Mouse (Mus musculus) gastrocnemius, postnatal 14 days (tissue): ENCODE data around the gene Gys1. TPM values are rescaled to one million over a fixed set of nuclear protein-coding genes. Genes with fewer than 3 reads are reported as not detected.

Experiments used
- DNase-seq: peaks from one replicate; pipeline ENCODE4 v3.0.0; 2021; ENCODE audit warnings: mixed read lengths
- intact Hi-C: fragments of 180-260 bp; cut with DNase I; formaldehyde crosslinking; loops from one replicate; pipeline ENCODE4 v1.15.1; 2025; ENCODE audit warnings: low total_unique reads
- total RNA-seq, 2 experiments: library from RNA; stranded (reverse); gene quantifications; 2 replicates each; pipeline ENCODE4 v1.2.3; 2021

The Gys1 gene
- total RNA-seq, 2 experiments from 2014 or later, result 167 to 213 TPM

DNA sequence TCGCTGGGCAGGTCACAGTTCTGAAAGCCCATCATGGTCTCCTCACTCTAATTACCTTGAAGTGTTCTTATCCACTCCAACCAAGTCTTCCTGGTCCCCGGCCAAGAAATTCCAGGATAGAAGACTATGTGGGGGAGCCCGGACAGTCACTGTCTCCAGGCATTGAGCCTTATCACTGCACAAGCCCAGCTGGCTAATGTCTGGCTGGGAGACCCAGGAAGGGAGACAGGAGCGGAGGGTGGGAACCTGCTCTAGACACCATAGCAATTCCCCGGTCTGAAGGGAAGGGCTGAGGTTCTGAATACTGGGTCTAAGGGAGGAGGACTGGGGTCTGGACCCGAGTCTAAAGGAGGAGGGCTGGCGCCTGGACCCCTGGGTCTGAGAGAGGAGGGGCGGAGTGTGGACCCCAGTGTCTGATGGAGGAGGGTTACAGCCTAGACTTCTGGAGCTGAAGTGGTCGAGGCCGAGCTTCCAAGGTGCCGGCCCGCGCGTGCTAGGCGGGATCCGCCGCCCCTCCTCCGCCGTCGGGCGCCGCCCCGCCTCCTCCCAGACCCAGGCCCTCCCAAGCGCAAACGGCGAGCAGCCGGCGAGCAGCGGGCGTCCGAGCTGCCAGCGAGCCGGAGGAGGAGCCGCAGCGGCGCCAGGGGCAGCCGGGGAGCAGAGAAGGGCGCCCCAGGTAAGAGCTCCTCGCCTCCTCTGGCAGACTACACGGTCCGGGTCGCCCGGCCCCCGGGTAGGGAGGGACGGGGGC, 21.4 kb upstream of the Gys1 start, which contains the start of gene Ntf5:
TSS of gene Ntf5 (plus strand) at position 583 of the 751 bp plus-strand sequence.
- DNase-seq, result no peak
- intact Hi-C loops, result no loop called here

DNA sequence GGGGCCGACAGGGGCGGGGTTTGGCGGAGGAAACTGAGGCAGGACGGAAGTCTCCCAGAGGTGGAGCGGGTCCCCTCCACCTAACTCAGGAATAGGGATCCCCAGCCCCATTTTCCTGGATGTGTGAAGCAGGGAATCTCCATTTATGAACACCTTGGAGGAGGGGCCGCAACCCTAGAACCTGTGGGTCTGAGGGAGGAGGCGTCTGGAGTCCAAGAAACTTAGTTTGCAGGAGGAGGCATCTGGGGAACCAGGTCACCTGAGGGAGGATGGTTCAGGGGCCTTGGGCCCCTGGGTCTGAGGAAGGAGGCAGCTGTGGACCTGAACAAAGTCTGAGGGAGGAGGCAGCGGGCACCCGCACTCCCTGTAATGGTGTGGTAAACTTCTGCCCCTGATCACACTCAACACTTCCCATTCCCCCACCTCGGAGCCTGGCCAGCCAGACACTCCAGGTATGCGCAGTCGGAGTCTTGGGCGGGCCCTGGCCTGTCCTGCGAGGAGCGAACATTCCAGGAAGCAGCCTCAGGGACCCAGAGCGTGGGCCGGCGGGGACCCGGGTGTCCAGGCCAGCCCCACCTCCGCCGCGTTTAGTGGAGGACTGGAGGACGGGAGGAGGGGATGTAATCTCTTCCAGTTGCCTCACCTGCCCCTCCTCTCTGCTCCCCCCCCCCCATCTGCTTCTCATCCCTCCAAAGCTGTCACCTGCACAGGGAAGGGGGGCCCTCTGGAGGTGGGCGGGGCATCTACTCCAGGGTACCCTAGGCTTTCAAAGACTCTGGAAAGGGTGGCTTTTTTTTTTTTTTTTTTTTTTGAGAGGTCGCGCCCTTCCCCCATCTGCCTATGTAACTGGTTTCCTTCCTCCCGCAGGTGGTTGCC, 20.5 kb upstream of the Gys1 start:
- no peak for DNase-seq
- intact Hi-C loops, result no loop called here

DNA sequence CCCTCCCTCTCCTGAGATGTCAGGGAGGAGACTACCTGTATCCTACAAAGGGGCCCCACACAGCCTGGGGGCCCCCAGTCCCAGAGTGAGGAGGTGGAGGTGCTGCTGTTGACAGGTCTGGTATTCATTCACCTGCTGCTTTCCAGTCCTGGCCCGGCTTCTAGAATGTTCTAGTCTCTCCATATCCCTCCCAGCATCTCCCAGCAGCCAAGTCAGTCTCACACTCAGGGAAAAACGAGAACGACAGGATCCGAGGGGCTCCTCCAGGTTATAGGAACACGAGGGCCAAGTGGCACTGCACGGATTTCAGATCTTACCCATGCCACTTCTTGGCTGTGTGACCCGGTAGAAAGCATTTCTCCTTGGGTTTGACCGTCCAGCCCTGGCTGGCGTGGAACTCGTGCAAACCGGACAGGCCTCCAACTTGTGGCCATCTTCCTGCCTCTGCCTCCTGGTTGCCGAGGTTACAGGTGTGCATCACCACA, 19.9 kb upstream of the Gys1 start:
- intact Hi-C loops, result no loop called here
- DNase-seq, result no peak

DNA sequence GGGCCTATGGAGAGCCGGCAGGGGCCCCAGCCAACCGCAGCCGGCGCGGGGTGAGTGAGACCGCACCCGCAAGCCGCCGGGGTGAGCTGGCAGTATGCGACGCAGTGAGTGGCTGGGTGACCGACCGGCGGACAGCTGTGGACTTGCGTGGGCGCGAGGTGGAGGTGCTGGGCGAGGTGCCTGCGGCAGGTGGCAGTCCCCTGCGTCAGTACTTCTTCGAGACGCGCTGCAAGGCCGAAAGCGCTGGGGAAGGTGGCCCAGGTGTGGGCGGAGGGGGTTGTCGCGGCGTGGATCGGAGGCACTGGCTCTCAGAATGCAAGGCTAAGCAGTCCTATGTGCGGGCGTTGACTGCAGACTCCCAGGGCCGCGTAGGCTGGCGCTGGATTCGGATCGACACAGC, 19.0 kb upstream of the Gys1 start:
- intact Hi-C loops, result no loop called here

DNA sequence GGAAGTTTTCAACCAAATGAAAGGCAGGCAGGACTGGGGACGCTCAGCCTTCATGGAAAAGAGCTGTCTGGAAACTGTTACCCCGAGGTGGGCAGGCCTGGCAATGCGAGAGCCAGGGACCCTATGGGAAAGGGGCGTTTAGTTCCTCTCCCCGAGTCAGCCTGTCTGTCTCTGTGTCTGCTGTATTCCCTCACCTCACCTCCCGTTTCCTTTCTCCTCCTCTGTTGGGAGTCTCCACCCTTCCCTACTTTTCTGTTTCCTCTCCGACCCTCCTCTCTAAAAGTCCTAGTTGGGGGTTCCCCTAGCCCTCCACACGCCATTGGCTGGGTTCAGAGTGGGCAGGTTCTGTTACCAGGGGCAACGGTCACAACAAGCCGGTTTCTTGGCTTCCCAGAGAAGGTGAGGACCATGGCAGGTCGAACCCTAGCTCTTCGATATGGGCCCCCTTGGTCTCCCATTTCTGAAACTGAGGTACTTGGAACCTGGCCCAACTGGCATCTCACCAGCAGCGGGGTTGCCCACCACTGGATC, 16.6 kb upstream of the Gys1 start:
- DNase-seq, result no peak
- intact Hi-C loops, result no loop called here

More for the DNA sequence above, 19.0 kb upstream of the Gys1 start:
- DNase-seq, result no peak

DNA sequence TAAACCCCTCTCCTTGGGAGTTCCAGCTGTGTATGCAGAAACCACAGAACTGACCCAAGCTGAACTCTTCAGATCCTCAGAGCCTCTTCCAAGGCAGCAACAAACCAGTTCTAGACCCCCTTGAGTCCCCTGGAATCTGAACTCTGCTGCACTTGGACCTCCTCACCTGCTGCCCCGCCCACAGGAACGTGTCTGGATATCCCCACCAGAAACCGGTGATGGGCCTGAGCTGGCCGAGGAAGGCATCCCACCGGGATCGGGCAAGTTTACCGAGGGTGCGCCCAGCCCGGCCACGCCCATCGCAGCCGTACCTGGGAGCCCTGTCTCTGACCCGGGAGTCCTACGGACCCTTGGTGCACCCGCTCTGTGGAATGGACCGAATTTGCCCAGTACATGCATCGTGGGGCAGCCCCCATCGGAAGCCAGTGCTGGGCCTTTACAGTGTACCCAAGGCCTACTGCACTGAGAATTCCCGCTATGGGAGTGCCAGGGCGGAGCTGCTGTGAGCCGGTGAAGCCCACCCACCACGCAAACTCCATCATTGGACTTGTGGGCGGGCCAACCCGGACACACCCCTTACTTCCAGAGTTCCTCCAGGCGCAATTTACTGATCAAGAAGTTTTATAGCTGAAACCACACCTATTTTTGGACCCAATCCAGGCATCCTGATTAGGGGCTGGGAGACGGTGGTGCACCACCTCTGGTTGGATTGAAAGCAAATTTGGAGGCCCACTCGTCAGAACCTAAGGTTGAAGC, 14.6 kb upstream of the Gys1 start:
- intact Hi-C loops, result no loop called here

DNA sequence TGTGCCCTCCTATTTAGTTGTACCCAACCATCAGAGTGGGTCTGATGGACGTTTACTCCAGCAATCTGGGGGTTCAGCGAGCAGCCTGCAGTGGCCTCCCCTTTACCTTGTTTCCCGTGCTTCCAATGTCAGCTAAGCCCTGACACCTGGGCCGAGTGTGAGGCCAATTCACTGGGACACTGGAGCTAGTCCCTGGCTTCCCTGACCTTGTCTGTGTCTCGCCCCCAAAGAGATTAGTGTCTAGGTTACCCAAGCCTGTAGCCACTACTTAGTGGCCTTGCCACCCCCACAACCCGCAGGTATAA, 14.1 kb upstream of the Gys1 start, which contains the start of gene Lhb:
TSS of gene Lhb (plus strand) at position 206 of the 305 bp plus-strand sequence.
- intact Hi-C loops, result no loop called here
- DNase-seq, result no peak

More for the DNA sequence above, 14.6 kb upstream of the Gys1 start:
- DNase-seq, result no peak

DNA sequence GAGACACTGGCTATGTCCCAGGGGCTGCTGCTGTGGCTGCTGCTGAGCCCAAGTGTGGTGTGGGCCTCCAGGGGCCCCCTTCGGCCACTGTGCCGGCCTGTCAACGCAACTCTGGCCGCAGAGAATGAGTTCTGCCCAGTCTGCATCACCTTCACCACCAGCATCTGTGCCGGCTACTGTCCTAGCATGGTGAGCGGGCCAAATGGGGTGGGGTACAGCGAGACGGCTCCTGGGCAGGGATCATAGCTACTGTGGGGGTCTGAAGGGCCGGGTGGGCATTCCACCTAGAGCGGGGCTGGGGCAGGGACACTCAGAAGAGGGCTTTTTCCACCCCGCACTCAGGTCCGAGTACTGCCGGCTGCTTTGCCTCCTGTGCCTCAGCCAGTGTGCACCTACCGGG, 13.4 kb upstream of the Gys1 start:
- intact Hi-C loops, result no loop called here
- no peak for DNase-seq

DNA sequence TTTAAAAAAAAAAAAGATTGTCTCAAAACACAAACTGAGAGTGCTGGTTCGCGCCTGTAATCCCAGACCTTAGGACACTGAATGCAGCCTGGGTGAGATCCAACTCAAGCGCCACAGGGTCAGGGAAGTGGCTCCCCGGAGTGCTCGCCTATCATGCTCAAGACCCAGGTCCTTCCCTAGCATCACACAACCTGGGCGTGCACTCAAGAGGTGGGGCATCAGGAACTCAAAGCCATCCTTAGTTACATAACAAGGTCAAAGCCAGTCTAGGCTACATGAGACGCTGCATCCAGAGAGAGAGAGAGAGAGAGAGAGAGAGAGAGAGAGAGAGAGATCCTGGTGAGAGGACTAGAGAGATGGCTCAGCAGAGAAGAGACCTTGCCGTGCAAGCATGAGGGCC, 8.1 kb upstream of the Gys1 start:
- DNase-seq, result no peak
- intact Hi-C loops, result no loop called here

DNA sequence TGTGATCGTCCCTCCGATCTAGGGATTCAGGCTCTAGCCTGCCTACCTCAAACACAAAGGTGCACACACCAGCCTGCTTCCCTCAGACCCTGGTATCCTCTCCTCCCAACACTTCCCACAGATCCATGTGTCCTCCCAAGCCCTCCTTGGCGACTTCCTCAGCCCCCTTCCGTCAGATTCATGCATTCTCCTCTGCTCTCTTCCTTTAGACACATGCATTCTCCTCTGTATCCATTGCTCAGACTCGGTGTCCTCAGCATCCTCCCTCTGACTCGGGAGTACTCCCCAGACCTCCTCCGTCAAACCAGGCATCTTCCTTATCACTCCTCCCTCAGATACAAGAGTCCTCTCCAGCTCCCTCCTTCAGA, 825 bp upstream of the Gys1 start:
- intact Hi-C loops, result no loop called here
- DNase-seq, result no peak

DNA sequence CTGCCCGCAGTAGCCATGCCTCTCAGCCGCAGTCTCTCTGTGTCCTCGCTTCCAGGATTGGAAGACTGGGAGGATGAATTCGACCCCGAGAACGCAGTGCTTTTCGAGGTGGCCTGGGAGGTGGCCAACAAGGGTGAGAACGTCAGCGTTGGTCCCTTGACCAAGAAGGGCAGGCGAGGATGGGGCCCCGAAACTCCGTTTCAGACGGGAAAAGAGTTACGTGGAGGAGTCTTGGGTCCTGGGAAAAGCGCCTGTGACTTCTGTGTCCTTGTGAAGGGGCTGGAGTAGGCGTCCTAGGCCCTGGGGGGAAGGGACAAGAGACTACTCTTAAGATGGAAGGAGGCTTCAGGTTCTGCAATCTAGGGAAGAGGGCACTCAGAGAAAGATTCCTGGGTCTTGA, 394 bp downstream of the Gys1 start:
- intact Hi-C loops, result no loop called here
- DNase-seq, result peak; percentile 47

DNA sequence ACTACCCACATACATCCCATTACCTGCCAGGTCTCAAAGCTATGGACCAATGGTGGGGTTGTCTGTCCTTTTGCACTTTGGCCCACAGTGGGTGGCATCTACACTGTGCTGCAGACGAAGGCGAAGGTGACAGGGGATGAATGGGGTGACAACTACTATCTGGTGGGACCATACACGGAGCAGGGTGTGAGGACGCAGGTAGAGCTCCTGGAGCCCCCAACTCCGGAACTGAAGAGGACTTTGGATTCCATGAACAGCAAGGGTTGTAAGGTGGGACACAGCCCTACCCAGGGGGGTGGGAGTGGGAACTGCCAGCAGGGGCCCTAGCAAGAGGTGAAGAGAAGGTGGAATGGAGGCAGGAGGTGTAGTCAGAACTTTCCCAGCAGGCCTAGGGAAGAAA, 1.8 kb downstream of the Gys1 start:
- DNase-seq, result no peak
- intact Hi-C loops, result no loop called here

DNA sequence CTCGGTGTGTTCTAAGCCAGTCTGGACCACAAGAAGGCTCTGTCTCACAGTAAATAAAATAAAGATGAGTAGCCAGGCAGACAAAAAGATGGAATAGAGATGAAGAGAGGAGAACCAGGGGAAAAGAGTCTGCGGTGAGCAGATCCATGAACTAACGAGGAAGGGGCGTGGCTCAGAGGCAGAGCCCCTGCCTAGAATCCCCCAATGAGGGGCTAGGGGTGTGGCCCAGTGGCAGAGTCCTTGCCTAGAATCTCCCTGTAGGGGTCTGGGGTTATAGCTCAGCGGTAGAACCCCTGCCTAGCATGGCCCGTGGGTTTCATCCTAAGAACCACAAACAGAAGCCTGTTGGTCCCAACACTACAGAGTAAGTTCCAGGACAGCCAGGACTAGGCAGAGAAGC, 2.4 kb downstream of the Gys1 start:
- intact Hi-C loops, result no loop called here

DNA sequence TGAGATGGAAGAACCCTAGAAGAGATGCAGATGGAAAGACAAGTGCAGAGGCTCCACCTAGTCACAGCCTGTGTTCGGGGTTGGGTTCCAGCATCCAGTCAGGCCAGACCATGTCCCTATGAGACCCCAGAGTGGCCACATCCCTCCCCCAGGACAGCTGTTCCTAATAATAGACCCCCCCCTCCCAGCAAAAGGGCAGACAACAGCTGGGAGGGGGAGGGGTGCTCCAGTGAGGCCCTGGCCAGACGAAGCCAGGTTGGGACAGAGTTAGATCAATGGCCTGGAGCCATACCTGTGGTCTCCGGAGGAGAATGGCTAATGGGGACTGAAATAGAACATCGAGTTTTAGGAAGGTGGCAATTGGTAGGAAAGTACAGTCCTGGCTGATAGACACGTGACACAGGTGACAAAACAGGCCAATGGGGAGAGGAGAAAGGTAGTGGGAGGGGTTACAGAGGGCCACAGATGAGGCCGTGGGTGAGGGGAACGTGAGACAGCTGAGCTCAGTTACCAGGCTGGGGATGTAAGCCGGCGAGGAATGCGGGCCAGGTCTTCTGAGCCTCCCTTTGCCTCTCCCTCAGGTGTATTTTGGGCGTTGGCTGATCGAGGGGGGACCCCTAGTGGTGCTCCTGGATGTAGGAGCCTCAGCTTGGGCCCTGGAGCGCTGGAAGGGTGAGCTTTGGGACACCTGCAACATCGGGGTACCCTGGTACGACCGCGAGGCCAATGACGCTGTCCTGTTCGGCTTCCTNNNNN, 3.1 kb downstream of the Gys1 start, which contains the start of gene Ruvbl2:
TSS of gene Ruvbl2 (minus strand) at position 576 of the 756 bp plus-strand sequence.
- peak; percentile 58 for DNase-seq
- intact Hi-C loops, result no loop called here

More for the DNA sequence above, 2.4 kb downstream of the Gys1 start:
- no peak for DNase-seq

DNA sequence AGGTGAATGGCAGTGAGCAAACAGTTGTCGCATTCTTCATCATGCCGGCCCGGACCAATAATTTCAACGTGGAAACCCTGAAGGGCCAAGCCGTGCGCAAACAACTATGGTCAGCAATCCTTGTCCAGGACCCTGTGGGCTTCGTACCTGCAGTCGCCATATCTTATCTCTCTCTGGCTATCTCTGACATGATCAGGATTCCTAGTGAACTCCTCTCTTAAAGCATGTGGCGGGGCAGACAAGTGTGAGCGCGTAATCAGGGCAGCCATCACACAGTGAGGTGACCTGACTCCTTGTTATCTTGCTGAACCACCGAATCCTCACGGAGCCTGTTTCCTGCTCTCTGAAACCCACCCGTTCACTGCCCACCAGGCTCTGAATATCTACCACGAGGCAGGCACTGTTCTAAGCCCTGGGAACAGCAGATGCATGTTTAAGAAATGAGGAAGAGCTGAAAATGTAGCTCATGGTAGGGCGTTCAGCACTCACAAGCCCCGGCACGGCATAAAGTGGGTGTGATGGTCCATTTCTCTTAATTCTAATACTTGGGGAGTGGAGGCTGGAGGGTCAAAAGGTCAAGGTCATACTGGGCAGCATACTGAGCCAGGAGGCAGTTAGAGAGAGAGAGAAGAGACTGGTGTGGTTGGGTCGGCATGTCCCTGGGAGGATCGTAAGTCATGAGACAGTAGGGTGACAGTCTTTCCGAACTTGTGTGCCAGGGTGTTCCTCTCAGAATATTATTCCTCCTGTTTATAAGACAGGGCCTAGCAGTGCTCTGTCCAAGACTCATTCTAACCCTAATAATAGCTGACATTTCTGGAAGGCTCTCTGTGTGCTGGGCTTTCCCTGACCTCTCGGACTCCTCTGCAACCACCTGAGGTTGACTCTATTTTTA, 9.1 kb downstream of the Gys1 start:
- intact Hi-C loops, result no loop called here
- DNase-seq, result no peak

DNA sequence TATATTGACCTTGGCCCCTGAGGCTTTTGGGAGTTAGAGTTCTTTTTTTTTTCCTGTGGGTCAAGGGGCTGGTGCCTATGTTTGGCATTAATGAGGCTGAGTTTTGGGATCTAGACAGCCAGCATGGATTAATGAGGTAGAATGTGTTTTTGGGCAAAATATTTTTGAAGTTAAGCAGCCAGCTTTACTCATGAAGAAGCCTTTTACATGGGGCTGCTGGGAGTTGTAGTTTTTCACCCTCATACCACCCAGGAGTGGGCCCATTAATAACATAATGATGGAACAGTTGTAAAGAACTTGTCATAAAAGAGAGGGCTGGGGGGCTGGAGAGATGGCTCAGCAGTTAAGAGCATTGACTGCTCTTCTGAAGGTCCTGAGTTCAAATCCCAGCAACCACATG, 11.9 kb downstream of the Gys1 start:
- intact Hi-C loops, result no loop called here
- DNase-seq, result no peak

DNA sequence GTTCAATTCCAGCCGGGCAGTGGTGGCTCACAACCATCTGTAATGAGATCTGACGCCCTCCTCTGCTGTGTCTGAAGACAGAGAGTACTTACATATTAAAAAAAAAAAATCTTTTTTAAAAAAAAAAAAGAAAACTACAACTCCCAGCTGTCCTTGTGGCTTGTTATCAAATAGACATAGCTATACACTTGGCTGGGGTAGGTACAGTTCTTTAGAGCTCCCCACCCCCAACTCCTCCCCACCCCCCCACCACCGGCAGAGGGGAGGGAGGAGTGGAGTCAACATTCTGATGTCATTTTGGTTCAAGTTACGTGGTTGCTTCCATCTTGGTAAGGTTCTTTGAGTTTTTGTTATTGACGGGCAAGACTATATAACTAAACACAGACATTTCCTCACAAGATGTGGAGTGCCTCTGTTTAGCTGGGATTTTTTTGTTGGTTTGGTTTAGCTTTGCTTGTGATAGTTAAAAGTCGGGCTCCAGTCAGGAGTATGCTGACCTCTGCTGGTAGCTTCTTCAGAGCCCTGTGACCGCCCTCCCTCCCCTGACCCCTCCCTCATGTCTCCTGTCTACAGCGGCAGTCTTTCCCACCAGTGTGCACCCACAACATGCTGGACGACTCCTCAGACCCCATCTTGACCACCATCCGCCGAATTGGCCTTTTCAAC, 12.8 kb downstream of the Gys1 start:
- intact Hi-C loops, result no loop called here

DNA sequence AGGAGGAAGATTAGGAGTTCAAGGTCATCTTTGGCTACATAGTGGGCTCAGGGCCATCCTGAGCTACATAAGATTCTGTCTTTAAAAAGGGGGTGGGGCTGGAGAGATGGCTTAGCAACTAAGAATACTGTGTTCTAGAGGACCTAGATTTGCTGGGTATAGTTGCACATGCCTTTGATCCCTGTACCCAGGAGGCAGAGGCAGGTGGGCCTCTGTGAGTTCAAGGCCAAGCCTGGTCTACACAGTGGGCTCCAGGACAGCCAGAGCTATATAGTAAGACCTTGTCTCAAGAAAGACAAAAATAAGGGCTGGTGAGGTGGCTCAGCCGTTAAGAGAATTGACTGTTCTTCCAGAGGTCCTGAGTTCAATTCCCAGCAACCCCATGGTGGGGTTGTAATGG, 15.3 kb downstream of the Gys1 start:
- DNase-seq, result no peak
- intact Hi-C loops, result no loop called here

More for the DNA sequence above, 12.8 kb downstream of the Gys1 start:
- no peak for DNase-seq
